Mouse (Mus musculus) neural tube, embryonic 12.5 days (tissue): ENCODE measurements around the gene Dhx8. TPM values are rescaled to one million over a fixed set of nuclear protein-coding genes. Genes with fewer than 3 reads are reported as not detected.

Experiments
- ATAC-seq: fragments of 200-750 bp; cut with Nextera tagmentation; 2 replicates; pipeline ENCODE4 v1.8.0; 2017; ENCODE audit warnings: low read depth, mild to moderate bottlenecking, moderate TSS enrichment, moderate library complexity; ENCODE audit not compliant: low FRiP score
- H3K27ac ChIP-seq: fragments of 300-500 bp; sonication (generic); 2 replicates; pipeline ENCODE4 v1.5.1; 2016
- H3K27me3 ChIP-seq: fragments of 300-500 bp; sonication (generic); replicated peaks from 2 replicates; pipeline ENCODE4 v1.6.1; 2016; ENCODE audit warnings: mild to moderate bottlenecking
- H3K36me3 ChIP-seq: fragments of 300-500 bp; sonication (generic); 2 replicates; pipeline ENCODE4 v1.6.1; 2016; ENCODE audit warnings: mild to moderate bottlenecking
- H3K4me1 ChIP-seq: fragments of 300-500 bp; sonication (generic); 2 replicates; pipeline ENCODE4 v1.6.1; 2016
- H3K4me2 ChIP-seq: fragments of 300-500 bp; sonication (generic); replicated peaks from 2 replicates; pipeline ENCODE4 v1.6.1; 2016; ENCODE audit warnings: mild to moderate bottlenecking
- H3K4me3 ChIP-seq: fragments of 300-500 bp; sonication (generic); 2 replicates; pipeline ENCODE4 v1.5.1; 2016
- H3K9ac ChIP-seq: fragments of 300-500 bp; sonication (generic); 2 replicates; pipeline ENCODE4 v1.6.1; 2016; ENCODE audit warnings: mild to moderate bottlenecking
- H3K9me3 ChIP-seq: fragments of 300-500 bp; sonication (generic); 2 replicates; pipeline ENCODE4 v1.6.1; 2016; ENCODE audit warnings: mild to moderate bottlenecking
- WGBS: fragments of 180-500 bp; shearing (Covaris S2); methylation state at CpG from one replicate; pipeline ENCODE4 v1.1.7; 2016; 5-methylcytosine and 5-hydroxymethylcytosine counted together
- polyA plus RNA-seq: library from polyadenylated mRNA; unstranded; fragments of >200 nt; fragmentation: Nextera tagmentation; extraction: Ambion mirVana; gene quantifications from 2 replicates; pipeline ENCODE4 v1.2.1, GENCODE M21; 2016

The Dhx8 gene
- polyA plus RNA-seq, 1 experiment from 2014 or later, result 43.2 TPM

GRCm38 (mm10) chr11:101759530-101759929 lies 26.8 kb downstream of the Dhx8 start:
- H3K4me3 ChIP-seq, result no peak overlapping the region
- no peak overlapping the region for H3K27ac ChIP-seq
- no peak overlapping the region for H3K9ac ChIP-seq
- 98% methylated on average over 3 of the region's 3 CpGs for WGBS
- H3K36me3 ChIP-seq, result peaks cover 78% of the 10 kb centered on the region
- H3K27me3 ChIP-seq, result no peaks in the 10 kb centered on the region
- ATAC-seq, result no peak
- no peak overlapping the region for H3K4me2 ChIP-seq
- H3K4me1 ChIP-seq, result no peaks in the 10 kb centered on the region
- H3K9me3 ChIP-seq, result no peaks in the 10 kb centered on the region

GRCm38 (mm10) chr11:101763723-101764122 lies 31.0 kb downstream of the Dhx8 start:
- WGBS, result 62% methylated on average over 7 of the region's 7 CpGs
- no peaks in the 10 kb centered on the region for H3K4me1 ChIP-seq
- no peaks in the 10 kb centered on the region for H3K27me3 ChIP-seq
- H3K9me3 ChIP-seq, result no peaks in the 10 kb centered on the region
- no peak overlapping the region for H3K4me3 ChIP-seq
- H3K27ac ChIP-seq, result no peak overlapping the region
- H3K36me3 ChIP-seq, result peaks cover 86% of the 10 kb centered on the region
- H3K9ac ChIP-seq, result no peak overlapping the region
- H3K4me2 ChIP-seq, result no peak overlapping the region
- ATAC-seq, result no peak

- Histone ChIP-seq H3K9ac (no peak overlapping the region), H3K4me3 (no peak overlapping the region), H3K27ac (no peak overlapping the region), H3K27me3 (no peaks in the 10 kb centered on the region), H3K4me2 (no peak overlapping the region), H3K36me3 (peaks cover 86% of the 10 kb centered on the region), H3K4me1 (no peaks in the 10 kb centered on the region), H3K9me3 (no peaks in the 10 kb centered on the region)
- WGBS, result 93% methylated on average over 8 of the region's 8 CpGs
- no peak for ATAC-seq
Observed at GRCm38 (mm10) chr11:101764546-101764945, 31.8 kb downstream of the Dhx8 start.

- Histone ChIP-seq H3K4me2 (no peak overlapping the region), H3K9ac (no peak overlapping the region), H3K27me3 (peaks cover 10% of the 10 kb centered on the region; the same call in 1 of the 2 replicates), H3K4me3 (no peak overlapping the region), H3K36me3 (peaks cover 64% of the 10 kb centered on the region), H3K27ac (no peak overlapping the region), H3K4me1 (peaks cover 6% of the 10 kb centered on the region), H3K9me3 (no peaks in the 10 kb centered on the region)
- ATAC-seq, result no peak
- 57% methylated on average over 5 of the region's 5 CpGs for whole genome bisulfite sequencing
Observed at GRCm38 (mm10) chr11:101767326-101767725, 34.6 kb downstream of the Dhx8 start.

- Histone ChIP-seq H3K27ac (no peak overlapping the region), H3K4me1 (peaks cover 11% of the 10 kb centered on the region), H3K4me2 (no peak overlapping the region), H3K9me3 (no peaks in the 10 kb centered on the region), H3K9ac (no peak overlapping the region), H3K27me3 (peaks cover 16% of the 10 kb centered on the region), H3K4me3 (no peak overlapping the region), H3K36me3 (peaks cover 58% of the 10 kb centered on the region)
- WGBS, result 89% methylated on average over 6 of the region's 6 CpGs
- ATAC-seq, result no peak
Observed at GRCm38 (mm10) chr11:101768721-101769120, 36.0 kb downstream of the Dhx8 start.

- peaks cover 26% of the 10 kb centered on the region for H3K27me3 ChIP-seq
- no peak for ATAC-seq
- no peak overlapping the region for H3K9ac ChIP-seq
- H3K9me3 ChIP-seq, result no peaks in the 10 kb centered on the region
- no peak overlapping the region for H3K4me3 ChIP-seq
- WGBS, result 91% methylated on average over 12 of the region's 12 CpGs
- H3K27ac ChIP-seq, result no peak overlapping the region
- peaks cover 43% of the 10 kb centered on the region for H3K36me3 ChIP-seq
- H3K4me1 ChIP-seq, result peaks cover 11% of the 10 kb centered on the region
- H3K4me2 ChIP-seq, result no peak overlapping the region
Observed at GRCm38 (mm10) chr11:101770266-101770665, 37.5 kb downstream of the Dhx8 start.

- Histone ChIP-seq H3K4me2 (peak overlapping the region; percentile 50), H3K36me3 (peaks cover 27% of the 10 kb centered on the region), H3K9ac (no peak overlapping the region), H3K27ac (no peak overlapping the region), H3K4me3 (no peak overlapping the region), H3K4me1 (peaks cover 11% of the 10 kb centered on the region), H3K27me3 (peaks cover 26% of the 10 kb centered on the region), H3K9me3 (no peaks in the 10 kb centered on the region)
- ATAC-seq, result no peak
- WGBS, result 13% methylated on average over 5 of the region's 5 CpGs
Observed at GRCm38 (mm10) chr11:101772027-101772426, 39.3 kb downstream of the Dhx8 start.

- H3K4me2 ChIP-seq, result peak overlapping the region; percentile 50
- peaks cover 23% of the 10 kb centered on the region for H3K36me3 ChIP-seq
- H3K4me3 ChIP-seq, result no peak overlapping the region
- peaks cover 26% of the 10 kb centered on the region for H3K27me3 ChIP-seq
- peaks cover 11% of the 10 kb centered on the region for H3K4me1 ChIP-seq
- no peaks in the 10 kb centered on the region for H3K9me3 ChIP-seq
- WGBS, result under 1% methylated on average over 16 of the region's 16 CpGs
- ATAC-seq, result peak; percentile 65; the same call in 1 of the 2 replicates
- H3K27ac ChIP-seq, result no peak overlapping the region
- no peak overlapping the region for H3K9ac ChIP-seq
Observed at GRCm38 (mm10) chr11:101772449-101772848, 39.7 kb downstream of the Dhx8 start.

GRCm38 (mm10) chr11:101776846-101777245 lies 44.1 kb downstream of the Dhx8 start:
- peaks cover 10% of the 10 kb centered on the region for H3K4me1 ChIP-seq
- H3K27me3 ChIP-seq, result peaks cover 27% of the 10 kb centered on the region
- H3K27ac ChIP-seq, result no peak overlapping the region
- no peak overlapping the region for H3K4me3 ChIP-seq
- 81% methylated on average over 4 of the region's 4 CpGs for WGBS
- H3K9me3 ChIP-seq, result no peaks in the 10 kb centered on the region
- no peak overlapping the region for H3K4me2 ChIP-seq
- ATAC-seq, result no peak
- H3K9ac ChIP-seq, result no peak overlapping the region
- H3K36me3 ChIP-seq, result no peaks in the 10 kb centered on the region

- Histone ChIP-seq H3K36me3 (no peaks in the 10 kb centered on the region), H3K4me3 (no peak overlapping the region), H3K27me3 (peaks cover 65% of the 10 kb centered on the region), H3K4me2 (no peak overlapping the region), H3K4me1 (peaks cover 19% of the 10 kb centered on the region), H3K27ac (no peak overlapping the region), H3K9ac (no peak overlapping the region), H3K9me3 (no peaks in the 10 kb centered on the region)
- 55% methylated on average over 1 of the region's 1 CpGs for WGBS
- no peak for ATAC-seq
Observed at GRCm38 (mm10) chr11:101783135-101783534, 50.4 kb downstream of the Dhx8 start.

GRCm38 (mm10) chr11:101783584-101783983 lies 50.9 kb downstream of the Dhx8 start:
- WGBS, result 19% methylated on average over 9 of the region's 9 CpGs
- H3K4me3 ChIP-seq, result peak overlapping the region; percentile 46; the same call in 1 of the 2 replicates
- peaks cover 19% of the 10 kb centered on the region for H3K4me1 ChIP-seq
- H3K27ac ChIP-seq, result no peak overlapping the region
- peak overlapping the region; percentile 56; the same call in 1 of the 2 replicates for H3K9ac ChIP-seq
- peaks cover 67% of the 10 kb centered on the region for H3K27me3 ChIP-seq
- H3K4me2 ChIP-seq, result peak overlapping the region; percentile 96
- ATAC-seq, result no peak
- no peaks in the 10 kb centered on the region for H3K9me3 ChIP-seq
- H3K36me3 ChIP-seq, result no peaks in the 10 kb centered on the region

- ATAC-seq, result no peak
- H3K27ac ChIP-seq, result no peak overlapping the region
- H3K9ac ChIP-seq, result peak overlapping the region; percentile 56; the same call in 1 of the 2 replicates
- no peaks in the 10 kb centered on the region for H3K9me3 ChIP-seq
- no peaks in the 10 kb centered on the region for H3K36me3 ChIP-seq
- peak overlapping the region; percentile 46 for H3K4me3 ChIP-seq
- peaks cover 19% of the 10 kb centered on the region for H3K4me1 ChIP-seq
- H3K27me3 ChIP-seq, result peaks cover 67% of the 10 kb centered on the region
- peak overlapping the region; percentile 96 for H3K4me2 ChIP-seq
- 3% methylated on average over 19 of the region's 19 CpGs for whole genome bisulfite sequencing
Observed at GRCm38 (mm10) chr11:101784072-101784471, 51.4 kb downstream of the Dhx8 start.

GRCm38 (mm10) chr11:101784488-101785142 lies 51.9 kb downstream of the Dhx8 start:
- Histone ChIP-seq H3K4me2 (peak overlapping the region; percentile 96), H3K4me1 (peaks cover 19% of the 10 kb centered on the region), H3K27me3 (peaks cover 67% of the 10 kb centered on the region), H3K4me3 (peak overlapping the region; percentile 46), H3K9me3 (no peaks in the 10 kb centered on the region), H3K9ac (peak overlapping the region; percentile 56), H3K36me3 (no peaks in the 10 kb centered on the region), H3K27ac (no peak overlapping the region)
- under 1% methylated on average over 67 of the region's 67 CpGs for WGBS
- ATAC-seq, result peak; percentile 71
